Mouse (Mus musculus): Measurements from ENCODE around the gene Olfr1500. TPM values are rescaled to one million over a fixed set of nuclear protein-coding genes. Genes with fewer than 3 reads are reported as not detected.

The Olfr1500 gene
- total RNA-seq (2023; ENCODE audit: inconsistent age): not detected in 4 replicates

DNA sequence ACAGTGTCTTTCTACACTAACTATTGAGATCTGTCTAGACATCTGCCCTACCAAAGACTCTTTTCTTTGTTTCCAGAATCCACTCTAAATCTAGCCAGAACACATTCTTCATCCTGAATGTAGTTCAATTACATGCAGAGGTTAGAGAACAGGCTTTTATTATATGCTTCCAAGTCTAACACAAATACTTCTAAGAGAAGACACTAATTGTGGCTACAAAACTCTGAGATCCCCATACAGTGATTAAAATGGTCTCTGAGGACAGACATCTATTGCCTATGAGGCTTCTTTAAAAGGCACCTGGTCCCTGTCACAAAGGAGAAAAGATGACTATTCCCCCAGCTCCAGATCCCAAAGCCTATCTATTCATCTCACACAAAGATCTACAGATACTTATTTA lies at the start of gene Olfr1500:
TSS of gene Olfr1500 (minus strand) at position 101 of the 400 bp plus-strand sequence.

DNA sequence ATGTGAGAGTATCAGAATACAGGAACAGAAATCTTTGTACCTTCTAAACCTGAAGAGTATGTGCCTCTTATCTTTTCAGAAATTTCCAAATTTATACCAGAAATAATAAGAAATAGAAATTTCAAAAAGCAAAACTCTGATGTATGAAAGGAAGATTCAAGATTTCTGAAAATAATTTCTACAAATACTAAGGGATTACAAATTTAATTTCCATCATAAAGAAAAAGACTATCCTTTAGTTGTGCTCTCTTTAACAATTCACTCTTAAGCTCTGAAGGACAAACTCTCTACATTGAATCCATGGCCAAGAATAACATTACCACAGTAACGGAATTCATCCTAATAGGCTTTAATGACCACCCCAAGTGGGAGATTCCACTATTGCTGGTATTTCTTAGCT lies 31.2 kb upstream of the Olfr1500 start, which contains the start of gene Olfr1502:
TSS of gene Olfr1502 (plus strand) at position 301 of the 400 bp plus-strand sequence.

DNA sequence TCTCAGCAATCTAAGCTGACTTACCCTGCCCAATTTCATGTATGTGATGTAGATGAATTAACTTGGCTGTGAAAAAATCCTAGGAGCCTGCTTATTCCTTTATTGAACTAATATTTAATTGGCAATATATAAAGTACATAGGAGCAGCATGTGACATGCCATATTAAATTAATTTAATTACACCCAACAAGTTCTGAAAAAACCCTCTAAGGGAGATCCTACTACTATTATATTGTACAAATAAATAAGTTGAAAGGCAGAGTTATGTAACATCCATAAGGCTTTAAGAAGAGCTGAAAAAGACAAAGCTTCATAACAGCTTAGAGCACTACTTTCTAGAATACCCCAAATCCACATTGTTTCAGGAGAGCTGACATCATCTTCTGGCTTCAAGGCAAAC lies 20.3 kb upstream of the Olfr1500 start, which contains the start of gene Olfr1501:
TSS of gene Olfr1501 (minus strand) at position 101 of the 400 bp plus-strand sequence.

DNA sequence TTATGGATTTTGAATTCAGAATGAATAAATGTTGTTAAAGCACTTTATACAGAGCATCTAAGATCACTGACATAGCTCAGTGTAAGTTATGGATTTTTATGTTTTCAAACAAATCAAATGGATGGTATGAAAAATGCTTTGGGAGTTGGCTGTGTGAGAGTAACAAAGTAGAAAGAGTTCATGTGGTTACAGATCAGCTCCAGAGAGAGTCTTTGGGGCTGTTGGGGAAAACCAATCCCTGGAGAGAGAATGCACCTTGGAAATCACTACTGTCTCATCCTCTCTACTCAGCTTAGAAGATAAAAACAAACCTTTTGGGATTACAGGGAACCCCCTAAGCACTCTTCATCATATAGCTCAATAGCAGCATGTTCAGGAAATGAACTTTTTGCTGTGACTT lies 10.9 kb downstream of the Olfr1500 start, which contains the start of gene Olfr1499:
TSS of gene Olfr1499 (minus strand) at position 101 of the 400 bp plus-strand sequence.

DNA sequence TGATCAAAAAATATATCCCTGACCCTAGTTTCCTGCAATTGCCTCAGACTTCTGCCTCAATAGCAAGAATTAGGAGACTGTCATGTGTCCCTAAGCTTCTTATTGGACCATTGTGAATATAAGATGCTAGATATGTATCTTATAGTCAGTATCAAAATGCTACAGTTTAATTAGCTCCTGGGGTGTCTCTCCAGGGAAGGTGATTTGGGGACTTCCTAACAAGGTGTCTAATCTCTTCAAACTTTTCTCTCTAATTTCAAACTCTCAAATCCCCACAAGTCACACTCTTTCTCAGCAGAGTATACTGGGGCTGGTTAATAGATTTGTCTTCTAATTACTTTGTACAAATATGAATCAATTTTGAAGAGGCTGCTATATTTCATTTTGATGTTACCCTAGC lies 32.2 kb downstream of the Olfr1500 start, which contains the start of gene Olfr1497:
TSS of gene Olfr1497 (minus strand) at position 101 of the 400 bp plus-strand sequence.

DNA sequence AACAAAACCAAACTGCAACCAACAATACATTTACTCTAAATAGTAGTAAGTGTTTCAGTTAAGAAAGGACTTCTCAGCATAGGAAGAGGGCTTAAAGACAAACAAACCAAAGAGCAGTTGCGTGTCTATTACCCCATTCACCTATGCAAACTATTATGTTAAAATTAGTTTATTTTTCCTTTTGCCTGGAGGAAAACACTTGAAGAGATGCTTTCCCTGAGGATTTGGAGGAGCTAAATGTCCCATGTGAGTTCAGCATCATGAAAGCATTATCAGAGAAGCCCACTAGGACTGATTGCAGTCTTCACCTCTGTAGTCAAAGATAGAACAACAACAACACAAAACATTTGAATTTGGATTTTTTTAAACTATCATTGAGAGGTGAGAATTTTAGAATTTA lies 52.7 kb downstream of the Olfr1500 start, which contains the start of gene Olfr1496:
TSS of gene Olfr1496 (plus strand) at position 301 of the 400 bp plus-strand sequence.

Other genes starting within 250 kb of the Olfr1500 start
- gene Olfr1484, start 247.0 kb downstream of the Olfr1500 start, total RNA-seq (2023; ENCODE audit: inconsistent age): not detected in 4 replicates
- not detected in 4 replicates for gene Olfr1487, start 213.1 kb downstream of the Olfr1500 start, total RNA-seq (2023; ENCODE audit: inconsistent age)
- not detected in 4 replicates for gene Olfr1489, start 198.9 kb downstream of the Olfr1500 start, total RNA-seq (2023; ENCODE audit: inconsistent age)
- not detected in 4 replicates for gene Olfr1490, start 179.4 kb downstream of the Olfr1500 start, total RNA-seq (2023; ENCODE audit: inconsistent age)
- not detected in 4 replicates for gene Olfr1491, start 133.2 kb downstream of the Olfr1500 start, total RNA-seq (2023; ENCODE audit: inconsistent age)
- gene Olfr1493-ps1, start 107.2 kb downstream of the Olfr1500 start, total RNA-seq (2023; ENCODE audit: inconsistent age): not detected in 4 replicates
- gene Olfr1494, start 90.8 kb downstream of the Olfr1500 start, total RNA-seq (2023; ENCODE audit: inconsistent age): not detected in 4 replicates
- gene Olfr1495, start 65.9 kb downstream of the Olfr1500 start, total RNA-seq (2023; ENCODE audit: inconsistent age): not detected in 4 replicates
- gene Olfr1496, start 52.6 kb downstream of the Olfr1500 start, total RNA-seq (2023; ENCODE audit: inconsistent age): not detected in 4 replicates
- gene Olfr1497, start 32.3 kb downstream of the Olfr1500 start, total RNA-seq (2023; ENCODE audit: inconsistent age): not detected in 4 replicates
- gene Olfr1499, start 11.0 kb downstream of the Olfr1500 start, total RNA-seq (2023; ENCODE audit: inconsistent age): not detected in 4 replicates
- not detected in 4 replicates for gene Olfr1501, start 20.2 kb upstream of the Olfr1500 start, total RNA-seq (2023; ENCODE audit: inconsistent age)
- gene Olfr1502, start 31.3 kb upstream of the Olfr1500 start, total RNA-seq (2023; ENCODE audit: inconsistent age): not detected in 4 replicates
- not detected in 4 replicates for gene Olfr1504, start 67.4 kb upstream of the Olfr1500 start, total RNA-seq (2023; ENCODE audit: inconsistent age)
- not detected in 4 replicates for gene Olfr1505, start 83.0 kb upstream of the Olfr1500 start, total RNA-seq (2023; ENCODE audit: inconsistent age)

Data from B cell, adult (primary cell).